Mouse (Mus musculus): ENCODE measurements around the gene Eif2s2.
A peak's percentile ranks its signal among the peaks of the same experiment; 100 is the strongest.
"Not testable (repeated sequence)": the region's sequence is repeated elsewhere in the genome, so short reads cannot be mapped to it uniquely, and the experiment has no call there.

Eif2s2 gene

GRCm38 (mm10) chr2:154892201-154893044, at the start of gene Eif2s2:
Eif2s2 (minus strand) TSS chr2:154892935.
- DNase-seq (ENCODE audit: low spot score): peak; percentile 98

- no peak for DNase-seq (ENCODE audit: low spot score)
Measured at GRCm38 (mm10) chr2:154941952-154942351, 49.2 kb upstream of the Eif2s2 start.

GRCm38 (mm10) chr2:154937547-154938390, 45.0 kb upstream of the Eif2s2 start:
- DNase-seq (ENCODE audit: low spot score): no peak

- no peak for DNase-seq (ENCODE audit: low spot score)
Measured at GRCm38 (mm10) chr2:154936536-154937155, 43.9 kb upstream of the Eif2s2 start.

- no peak for DNase-seq (ENCODE audit: low spot score)
Measured at GRCm38 (mm10) chr2:154936106-154936505, 43.4 kb upstream of the Eif2s2 start.

GRCm38 (mm10) chr2:154933884-154934283, 41.1 kb upstream of the Eif2s2 start:
- no peak for DNase-seq (ENCODE audit: low spot score)

- DNase-seq (ENCODE audit: low spot score): no peak
Measured at GRCm38 (mm10) chr2:154928298-154928697, 35.6 kb upstream of the Eif2s2 start.

GRCm38 (mm10) chr2:154926843-154927242, 34.1 kb upstream of the Eif2s2 start:
- no peak for DNase-seq (ENCODE audit: low spot score)

GRCm38 (mm10) chr2:154925411-154926031, 32.8 kb upstream of the Eif2s2 start:
- no peak for DNase-seq (ENCODE audit: low spot score)

- not testable (repeated sequence) for DNase-seq (ENCODE audit: low spot score)
Measured at GRCm38 (mm10) chr2:154922134-154922533, 29.4 kb upstream of the Eif2s2 start.

GRCm38 (mm10) chr2:154920896-154921295, 28.2 kb upstream of the Eif2s2 start:
- DNase-seq (ENCODE audit: low spot score): no peak

- DNase-seq (ENCODE audit: low spot score): no peak
Measured at GRCm38 (mm10) chr2:154917866-154918641, 25.3 kb upstream of the Eif2s2 start.

GRCm38 (mm10) chr2:154916547-154916946, 23.8 kb upstream of the Eif2s2 start:
- peak; percentile 28 for DNase-seq (ENCODE audit: low spot score)

GRCm38 (mm10) chr2:154915922-154916541, 23.3 kb upstream of the Eif2s2 start:
- DNase-seq (ENCODE audit: low spot score): no peak

- DNase-seq (ENCODE audit: low spot score): no peak
Measured at GRCm38 (mm10) chr2:154909789-154910188, 17.1 kb upstream of the Eif2s2 start.

GRCm38 (mm10) chr2:154908223-154908622, 15.5 kb upstream of the Eif2s2 start:
- DNase-seq (ENCODE audit: low spot score): not testable (repeated sequence)

GRCm38 (mm10) chr2:154905796-154906195, 13.1 kb upstream of the Eif2s2 start:
- no peak for DNase-seq (ENCODE audit: low spot score)

GRCm38 (mm10) chr2:154902111-154902510, 9.4 kb upstream of the Eif2s2 start:
- no peak for DNase-seq (ENCODE audit: low spot score)

GRCm38 (mm10) chr2:154899412-154899811, 6.7 kb upstream of the Eif2s2 start:
- not testable (repeated sequence) for DNase-seq (ENCODE audit: low spot score)

- not testable (repeated sequence) for DNase-seq (ENCODE audit: low spot score)
Measured at GRCm38 (mm10) chr2:154899004-154899403, 6.3 kb upstream of the Eif2s2 start.

- no peak for DNase-seq (ENCODE audit: low spot score)
Measured at GRCm38 (mm10) chr2:154893548-154893947, 813 bp upstream of the Eif2s2 start.

Data from c-Kit-positive CD71-positive TER-119-positive erythroid progenitor cells, embryonic 14.5 days (primary cell).